Mouse (Mus musculus): ENCODE data around the gene Naa16. TPM values are rescaled to one million over a fixed set of nuclear protein-coding genes. Genes with fewer than 3 reads are reported as not detected.

The Naa16 gene
- polyA plus RNA-seq, 1 experiment: 1.5 TPM

DNA sequence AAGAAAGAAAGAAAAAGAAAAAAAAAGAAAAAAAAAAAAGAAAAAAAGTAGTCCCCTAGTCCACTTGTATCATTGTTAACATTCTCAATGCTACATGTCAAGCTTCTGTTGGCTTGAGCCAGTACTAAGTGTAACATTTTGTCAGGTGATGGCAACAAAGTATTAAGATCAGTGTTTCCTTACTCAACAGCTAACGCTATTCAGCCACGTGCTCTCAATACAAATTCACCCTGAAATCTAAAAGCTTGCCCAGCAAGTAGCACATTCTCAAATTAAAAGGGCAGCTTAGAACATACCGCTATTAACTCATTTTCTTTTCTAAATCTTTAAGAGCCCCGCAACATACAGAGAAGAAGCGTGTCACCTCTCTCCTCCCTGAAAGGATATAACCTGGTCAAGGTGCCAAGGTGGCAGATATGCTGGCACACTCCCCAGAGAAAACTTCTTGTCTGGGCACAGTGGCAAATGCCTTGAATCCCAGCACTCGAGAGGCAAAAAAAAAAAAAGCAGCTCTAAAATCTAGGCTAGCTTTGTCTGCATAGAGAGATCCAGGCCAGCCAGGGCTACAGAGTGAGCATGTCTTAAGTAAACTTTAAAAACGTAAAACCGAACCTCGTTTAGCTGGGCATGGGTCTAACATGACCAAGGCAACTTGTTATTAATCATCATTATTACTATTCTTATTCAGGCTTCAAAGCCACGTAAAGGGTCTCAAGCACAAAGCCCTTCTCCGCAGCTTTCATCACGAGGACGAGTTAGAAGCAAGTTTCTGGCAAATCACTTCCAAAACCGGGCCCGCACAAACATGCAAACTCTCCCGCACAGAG is 927 bp downstream of the Naa16 start:
- 2% methylated on average over 16 of the region's 16 CpGs for WGBS
- H3K4me1 ChIP-seq (ENCODE audit: control insufficient read depth, insufficient read depth, insufficient read length): peaks cover 4% of the 10 kb centered on the region; the same call in 1 of the 2 replicates
- no peaks in the 10 kb centered on the region for H3K27me3 ChIP-seq (ENCODE audit: control insufficient read depth, insufficient read depth, low read length)
- TF ChIP-seq POLR2A (IDR thresholded peaks at IDR 0.05; ENCODE audit: low read depth, low read length) (no peak), CTCF (IDR thresholded peaks at IDR 0.05; ENCODE audit: extremely low read depth, insufficient read depth, insufficient read length, insufficient replicate concordance) (no peak)
- no peak for DNase-seq (ENCODE audit: low read depth in 1 of 2, low spot score in 2 of 2)
- H3K27ac ChIP-seq (ENCODE audit: insufficient read depth, low read length): peak overlapping the region; percentile 93
- H3K4me3 ChIP-seq (ENCODE audit: extremely low read depth, insufficient read depth, insufficient read length): peak overlapping the region; percentile 95
- H3K36me3 ChIP-seq (ENCODE audit: control insufficient read depth, insufficient read depth, low read length): peaks cover 2% of the 10 kb centered on the region; the same call in 1 of the 2 replicates

DNA sequence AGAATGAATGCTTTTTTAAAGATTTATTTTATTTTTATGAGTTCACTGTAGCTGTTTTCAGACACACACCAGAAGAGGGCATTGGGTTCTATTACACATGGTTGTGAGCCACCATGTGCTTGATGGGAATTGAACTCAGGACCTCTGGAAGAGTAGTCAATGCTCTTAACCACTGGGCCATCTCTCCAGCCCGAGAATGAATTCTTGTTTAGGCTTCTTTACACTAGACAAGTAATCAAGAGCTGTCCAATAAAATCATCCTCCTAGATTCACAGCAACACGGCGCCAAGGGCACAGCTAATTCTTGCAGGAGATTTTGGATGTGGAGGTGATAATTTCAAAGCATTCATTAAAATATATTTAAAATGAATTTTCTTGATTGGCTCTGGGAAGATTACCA is 2.3 kb downstream of the Naa16 start:
- Histone ChIP-seq H3K4me3 (ENCODE audit: extremely low read depth, insufficient read depth, insufficient read length) (no peak overlapping the region), H3K27me3 (ENCODE audit: control insufficient read depth, insufficient read depth, low read length) (no peaks in the 10 kb centered on the region), H3K36me3 (ENCODE audit: control insufficient read depth, insufficient read depth, low read length) (peaks cover 2% of the 10 kb centered on the region; the same call in 1 of the 2 replicates), H3K4me1 (ENCODE audit: control insufficient read depth, insufficient read depth, insufficient read length) (peaks cover 4% of the 10 kb centered on the region; the same call in 1 of the 2 replicates), H3K27ac (ENCODE audit: insufficient read depth, low read length) (no peak overlapping the region)
- TF ChIP-seq CTCF (IDR thresholded peaks at IDR 0.05; ENCODE audit: extremely low read depth, insufficient read depth, insufficient read length, insufficient replicate concordance): no peak
- TF ChIP-seq POLR2A (IDR thresholded peaks at IDR 0.05; ENCODE audit: low read depth, low read length): no peak
- 96% methylated on average over 3 of the region's 3 CpGs for WGBS
- DNase-seq (ENCODE audit: low read depth in 1 of 2, low spot score in 2 of 2): no peak

DNA sequence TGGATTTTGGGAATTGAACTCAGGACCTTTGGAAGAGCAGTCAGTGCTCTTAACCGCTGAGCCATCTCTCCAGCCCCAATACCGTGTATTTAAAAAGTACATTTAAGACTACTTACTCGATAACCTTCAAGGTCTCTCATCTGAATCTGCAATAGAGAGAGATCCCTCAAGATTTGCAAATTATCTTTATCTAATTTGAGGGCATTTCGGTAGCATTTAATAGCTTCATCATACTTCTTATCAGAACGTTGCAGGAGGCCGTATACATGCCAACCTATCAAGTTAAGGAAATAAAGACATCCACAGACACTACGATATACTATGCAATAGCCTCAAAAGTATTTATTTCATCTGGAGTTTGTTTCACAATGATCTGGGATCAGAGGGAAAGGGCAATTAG is 7.5 kb downstream of the Naa16 start:
- no peak for DNase-seq (ENCODE audit: low read depth in 1 of 2, low spot score in 2 of 2)
- no peaks in the 10 kb centered on the region for H3K4me1 ChIP-seq (ENCODE audit: control insufficient read depth, insufficient read depth, insufficient read length)
- H3K4me3 ChIP-seq (ENCODE audit: extremely low read depth, insufficient read depth, insufficient read length): no peak overlapping the region
- no peak overlapping the region for H3K27ac ChIP-seq (ENCODE audit: insufficient read depth, low read length)
- peaks cover 12% of the 10 kb centered on the region for H3K36me3 ChIP-seq (ENCODE audit: control insufficient read depth, insufficient read depth, low read length)
- 86% methylated on average over 7 of the region's 7 CpGs for WGBS
- no peaks in the 10 kb centered on the region for H3K27me3 ChIP-seq (ENCODE audit: control insufficient read depth, insufficient read depth, low read length)
- TF ChIP-seq CTCF (IDR thresholded peaks at IDR 0.05; ENCODE audit: extremely low read depth, insufficient read depth, insufficient read length, insufficient replicate concordance) (no peak), POLR2A (IDR thresholded peaks at IDR 0.05; ENCODE audit: low read depth, low read length) (no peak)

DNA sequence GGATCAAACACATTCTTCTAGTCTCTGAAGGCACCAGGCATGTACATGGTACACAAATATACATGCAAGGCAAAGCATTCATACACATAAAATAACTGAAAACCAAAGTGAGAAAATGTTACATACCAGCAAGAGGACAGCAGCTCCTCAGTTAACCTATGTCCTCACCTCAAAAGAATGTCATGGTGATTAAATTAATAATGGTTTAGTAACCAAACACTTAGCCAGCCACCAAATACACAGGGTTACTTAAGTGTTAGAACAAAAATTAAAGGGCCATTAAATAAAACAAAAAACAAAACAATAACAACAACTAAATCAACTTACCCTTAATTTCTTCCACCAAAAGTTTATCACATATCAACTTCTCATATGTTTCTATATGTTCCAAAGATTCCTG is 13.5 kb downstream of the Naa16 start:
- Histone ChIP-seq H3K36me3 (ENCODE audit: control insufficient read depth, insufficient read depth, low read length) (peaks cover 21% of the 10 kb centered on the region), H3K4me1 (ENCODE audit: control insufficient read depth, insufficient read depth, insufficient read length) (no peaks in the 10 kb centered on the region), H3K27me3 (ENCODE audit: control insufficient read depth, insufficient read depth, low read length) (no peaks in the 10 kb centered on the region), H3K27ac (ENCODE audit: insufficient read depth, low read length) (no peak overlapping the region), H3K4me3 (ENCODE audit: extremely low read depth, insufficient read depth, insufficient read length) (no peak overlapping the region)
- TF ChIP-seq CTCF (IDR thresholded peaks at IDR 0.05; ENCODE audit: extremely low read depth, insufficient read depth, insufficient read length, insufficient replicate concordance) (no peak), POLR2A (IDR thresholded peaks at IDR 0.05; ENCODE audit: low read depth, low read length) (no peak)
- DNase-seq (ENCODE audit: low read depth in 1 of 2, low spot score in 2 of 2): no peak

DNA sequence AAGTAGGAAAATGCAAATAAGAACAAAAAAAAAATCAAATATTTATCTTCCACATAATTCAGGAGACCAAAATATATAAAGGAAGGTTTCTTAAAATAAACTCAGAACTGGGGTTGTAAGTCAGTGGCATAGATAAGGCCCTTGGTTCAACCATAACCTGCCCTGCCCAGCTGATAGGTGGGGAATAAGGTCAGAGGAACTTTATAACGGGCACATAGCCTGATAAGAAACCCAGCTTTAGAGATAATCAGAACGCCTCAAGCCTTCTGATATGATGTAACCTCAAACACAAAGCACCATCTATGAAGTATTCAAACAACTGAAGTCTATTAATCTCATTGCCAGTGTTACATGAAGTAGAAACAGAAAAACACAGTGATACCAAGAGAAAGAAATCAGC is 32.5 kb downstream of the Naa16 start:
- H3K27me3 ChIP-seq (ENCODE audit: control insufficient read depth, insufficient read depth, low read length): no peaks in the 10 kb centered on the region
- H3K27ac ChIP-seq (ENCODE audit: insufficient read depth, low read length): no peak overlapping the region

DNA sequence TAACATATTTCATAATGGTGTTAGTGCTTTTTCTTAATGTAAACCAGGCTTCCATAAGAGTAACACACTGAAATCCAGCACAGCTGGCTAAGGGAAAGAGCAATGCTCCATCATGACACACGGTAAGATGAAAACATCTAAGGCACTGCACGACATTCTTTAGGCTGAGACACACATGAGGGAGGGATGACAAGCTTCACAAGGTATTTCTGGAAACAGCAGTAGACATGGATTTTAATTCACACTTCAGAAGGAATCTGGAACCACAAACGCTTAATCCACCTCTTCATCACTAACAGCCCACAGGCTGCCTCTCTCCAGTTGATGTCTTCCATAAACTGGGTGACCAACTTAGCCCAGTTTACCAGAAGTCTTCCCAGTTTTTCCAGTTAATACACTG is 44.2 kb downstream of the Naa16 start:
- Histone ChIP-seq H3K27me3 (ENCODE audit: control insufficient read depth, insufficient read depth, low read length) (no peaks in the 10 kb centered on the region), H3K4me3 (ENCODE audit: extremely low read depth, insufficient read depth, insufficient read length) (no peak overlapping the region), H3K36me3 (ENCODE audit: control insufficient read depth, insufficient read depth, low read length) (peaks cover 32% of the 10 kb centered on the region), H3K27ac (ENCODE audit: insufficient read depth, low read length) (no peak overlapping the region), H3K4me1 (ENCODE audit: control insufficient read depth, insufficient read depth, insufficient read length) (no peaks in the 10 kb centered on the region)
- no peak for DNase-seq (ENCODE audit: low read depth in 1 of 2, low spot score in 2 of 2)
- 98% methylated on average over 3 of the region's 3 CpGs for WGBS
- TF ChIP-seq POLR2A (IDR thresholded peaks at IDR 0.05; ENCODE audit: low read depth, low read length) (no peak), CTCF (IDR thresholded peaks at IDR 0.05; ENCODE audit: extremely low read depth, insufficient read depth, insufficient read length, insufficient replicate concordance) (no peak)

More for the DNA sequence above, 32.5 kb downstream of the Naa16 start:
- TF ChIP-seq POLR2A (IDR thresholded peaks at IDR 0.05; ENCODE audit: low read depth, low read length): no peak
- whole genome bisulfite sequencing: 83% methylated on average over 2 of the region's 2 CpGs
- peaks cover 23% of the 10 kb centered on the region for H3K36me3 ChIP-seq (ENCODE audit: control insufficient read depth, insufficient read depth, low read length)
- no peak overlapping the region for H3K4me3 ChIP-seq (ENCODE audit: extremely low read depth, insufficient read depth, insufficient read length)
- no peak for DNase-seq (ENCODE audit: low read depth in 1 of 2, low spot score in 2 of 2)
- no peaks in the 10 kb centered on the region for H3K4me1 ChIP-seq (ENCODE audit: control insufficient read depth, insufficient read depth, insufficient read length)

DNA sequence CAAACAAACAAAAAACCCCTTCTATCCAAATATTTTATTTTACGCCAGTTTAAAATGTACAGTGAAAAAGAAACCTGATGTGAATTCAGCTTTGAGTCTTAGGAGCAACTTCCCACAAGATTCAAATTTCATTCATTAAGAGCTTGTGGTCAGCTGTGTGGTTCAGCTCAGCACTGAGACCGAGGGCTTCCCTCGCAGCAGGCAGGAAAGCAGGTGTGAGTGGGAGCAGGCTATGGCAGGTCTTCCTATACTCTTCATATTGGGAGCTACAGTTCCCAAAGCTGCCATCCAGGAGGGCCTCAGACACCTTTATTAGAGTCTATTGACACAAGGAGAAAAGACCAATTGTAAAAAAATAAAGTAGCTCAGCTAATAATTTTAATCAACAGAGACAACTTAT is 55.0 kb downstream of the Naa16 start:
- H3K4me1 ChIP-seq (ENCODE audit: control insufficient read depth, insufficient read depth, insufficient read length): peaks cover 3% of the 10 kb centered on the region; the same call in 1 of the 2 replicates
- no peaks in the 10 kb centered on the region for H3K27me3 ChIP-seq (ENCODE audit: control insufficient read depth, insufficient read depth, low read length)
- H3K36me3 ChIP-seq (ENCODE audit: control insufficient read depth, insufficient read depth, low read length): peaks cover 24% of the 10 kb centered on the region
- DNase-seq (ENCODE audit: low read depth in 1 of 2, low spot score in 2 of 2): no peak
- TF ChIP-seq CTCF (IDR thresholded peaks at IDR 0.05; ENCODE audit: extremely low read depth, insufficient read depth, insufficient read length, insufficient replicate concordance): no peak
- TF ChIP-seq POLR2A (IDR thresholded peaks at IDR 0.05; ENCODE audit: low read depth, low read length): no peak
- H3K27ac ChIP-seq (ENCODE audit: insufficient read depth, low read length): no peak overlapping the region
- H3K4me3 ChIP-seq (ENCODE audit: extremely low read depth, insufficient read depth, insufficient read length): no peak overlapping the region
- 53% methylated on average over 3 of the region's 3 CpGs for WGBS

All from spleen, adult 2 months (tissue).